Mouse (Mus musculus) lung, adult 2 months (tissue): ENCODE measurements around the gene Uqcc2.

Source experiments
- CTCF ChIP-seq: fragments of 200-500 bp; IDR thresholded peaks from 2 replicates; pipeline ENCODE4 v1.5.1; 2011; ENCODE audit warnings: mild to moderate bottlenecking, low read length, control low read depth; ENCODE audit not compliant: insufficient read depth
- POLR2A ChIP-seq: fragments of 200-500 bp; IDR thresholded peaks from 2 replicates; pipeline ENCODE4 v1.6.1; 2011; ENCODE audit warnings: low read depth, mild to moderate bottlenecking, control low read depth, low read length, borderline replicate concordance; ENCODE audit errors: extremely low read depth

GRCm38 (mm10) chr17:27082796-27083195 is 50.9 kb downstream of the Uqcc2 start:
- TF ChIP-seq CTCF (no peak), POLR2A (no peak)
